Mouse (Mus musculus) heart, adult 2 months (tissue): ENCODE measurements around the gene Ublcp1. TPM values are rescaled to one million over a fixed set of nuclear protein-coding genes. Genes with fewer than 3 reads are reported as not detected.

ENCODE experiments used
- DNase-seq, 2 experiments: peaks; one replicate each; pipeline ENCODE4 v3.0.0; 2021
- H3K27ac ChIP-seq: fragments of 200-600 bp; 2 replicates; pipeline ENCODE4 v1.8.1; 2022
- H3K27me3 ChIP-seq: fragments of 200-500 bp; 2 replicates; pipeline ENCODE4 v1.6.1; 2012; ENCODE audit warnings: mild to moderate bottlenecking, low read length, inconsistent platforms, mixed read lengths; ENCODE audit not compliant: control insufficient read depth, insufficient read depth
- H3K36me3 ChIP-seq: fragments of 200-500 bp; 2 replicates; pipeline ENCODE4 v1.6.1; 2012; ENCODE audit warnings: low read length, inconsistent platforms; ENCODE audit not compliant: control insufficient read depth, insufficient read depth
- H3K4me1 ChIP-seq: fragments of 200-500 bp; 2 replicates; pipeline ENCODE4 v1.6.1; 2011; ENCODE audit warnings: low read length; ENCODE audit not compliant: control insufficient read depth, insufficient read depth
- H3K4me3 ChIP-seq: fragments of 200-600 bp; 2 replicates; pipeline ENCODE4 v1.8.1; 2022
- H3K79me2 ChIP-seq: fragments of 200-500 bp; replicated peaks from 2 replicates; pipeline ENCODE4 v1.6.1; 2012; ENCODE audit warnings: mild to moderate bottlenecking, inconsistent platforms, low read length, moderate library complexity, mixed read lengths; ENCODE audit not compliant: control insufficient read depth, insufficient read depth
- H3K9ac ChIP-seq: fragments of 200-500 bp; 2 replicates; pipeline ENCODE4 v1.6.1; 2012; ENCODE audit warnings: low read depth, mild to moderate bottlenecking, control low read depth, inconsistent platforms, low read length, mixed read lengths
- CTCF ChIP-seq: fragments of 200-600 bp; IDR thresholded peaks from 2 replicates; pipeline ENCODE4 v1.8.1; 2022; ENCODE audit warnings: antibody characterized with exemption, mild to moderate bottlenecking, moderate library complexity
- EP300 ChIP-seq: fragments of 200-500 bp; IDR thresholded peaks from 2 replicates; pipeline ENCODE4 v1.6.1; 2011; ENCODE audit warnings: low read depth, low read length, control low read depth; ENCODE audit not compliant: insufficient read depth
- POLR2A ChIP-seq: fragments of 200-500 bp; IDR thresholded peaks from 2 replicates; pipeline ENCODE4 v1.6.1; 2011; ENCODE audit warnings: mild to moderate bottlenecking, low read depth, low read length, control low read depth; ENCODE audit not compliant: insufficient read depth
- WGBS: fragments of 180-500 bp; shearing (Covaris S2); methylation state at CpG from one replicate; pipeline ENCODE4 v1.1.7; 2018; 5-methylcytosine and 5-hydroxymethylcytosine counted together
- intact Hi-C: fragments of 180-260 bp; cut with DNase I; formaldehyde crosslinking; loops from one replicate; pipeline ENCODE4 v1.15.1; 2025
- polyA plus RNA-seq: library from polyadenylated mRNA; depleted of rRNA; stranded (reverse); fragments of >200 nt; gene quantifications from 2 replicates; pipeline ENCODE4 v1.2.3, GENCODE M21; 2012
- total RNA-seq, 2 experiments: library from RNA; stranded (reverse); gene quantifications; 2 replicates each; pipeline ENCODE4 v1.2.3; 2021

Gene Ublcp1
- total and polyA plus RNA-seq, 3 experiments = 13.8 to 41.3 (median 40.3) TPM

GRCm38 (mm10) chr11:44478382-44478781, 8.1 kb upstream of the Ublcp1 start:
- Histone ChIP-seq H3K9ac (no peak overlapping the region), H3K27ac (no peak overlapping the region), H3K27me3 (no peaks in the 10 kb centered on the region), H3K36me3 (no peaks in the 10 kb centered on the region), H3K4me3 (no peak overlapping the region), H3K4me1 (no peaks in the 10 kb centered on the region), H3K79me2 (no peaks in the 10 kb centered on the region)
- WGBS = 87% methylated on average over 4 of the region's 4 CpGs
- DNase-seq = no peak
- intact Hi-C loops = loop anchor here (5.0 kb wide), 1 partner anchor 84 kb away; no protein-coding TSS in a partner anchor
- no peak for TF ChIP-seq CTCF
- no peak for TF ChIP-seq EP300
- no peak for TF ChIP-seq POLR2A

- no peaks in the 10 kb centered on the region for H3K79me2 ChIP-seq
- no peak for DNase-seq
- intact Hi-C loops = loop anchor here (5.0 kb wide), 1 partner anchor 86 kb away; no protein-coding TSS in a partner anchor
- H3K27me3 ChIP-seq = no peaks in the 10 kb centered on the region
- H3K4me3 ChIP-seq = no peak overlapping the region
- peaks cover 3% of the 10 kb centered on the region; the same call in 1 of the 2 replicates for H3K36me3 ChIP-seq
- TF ChIP-seq CTCF = no peak
- no peak for TF ChIP-seq POLR2A
- H3K4me1 ChIP-seq = no peaks in the 10 kb centered on the region
- H3K9ac ChIP-seq = no peak overlapping the region
- no peak overlapping the region for H3K27ac ChIP-seq
- WGBS = 46% methylated on average over 2 of the region's 2 CpGs
These were observed 6.1 kb upstream of the Ublcp1 start for GRCm38 (mm10) chr11:44476445-44476844.

DNA sequence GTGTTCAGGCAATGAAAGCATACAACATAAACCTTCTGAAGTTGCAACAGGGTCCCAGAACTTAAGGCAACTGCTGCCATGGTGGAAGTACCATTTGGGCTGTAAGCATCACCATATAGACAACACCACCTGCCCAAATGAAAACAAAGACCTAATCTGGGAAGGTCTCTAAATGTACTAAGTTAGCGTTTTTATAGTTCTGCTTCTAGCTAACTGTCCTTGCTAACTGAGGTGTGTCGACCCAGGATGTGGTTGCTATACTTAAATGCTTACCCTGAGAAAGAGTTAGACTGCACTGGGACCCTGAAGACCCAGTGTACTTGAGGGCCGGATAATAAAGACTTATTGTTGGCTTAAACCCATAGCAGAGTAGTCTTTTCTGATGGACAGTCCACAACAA, 5.2 kb upstream of the Ublcp1 start:
- H3K4me1 ChIP-seq = peaks cover 1% of the 10 kb centered on the region; the same call in 1 of the 2 replicates
- TF ChIP-seq CTCF (no peak), EP300 (no peak), POLR2A (no peak)
- H3K27me3 ChIP-seq = no peaks in the 10 kb centered on the region
- no peak overlapping the region for H3K27ac ChIP-seq
- no peak overlapping the region for H3K9ac ChIP-seq
- intact Hi-C loops = loop anchor here (5.0 kb wide), 1 partner anchor 87 kb away; no protein-coding TSS in a partner anchor
- DNase-seq = no peak
- H3K4me3 ChIP-seq = no peak overlapping the region
- H3K79me2 ChIP-seq = no peaks in the 10 kb centered on the region
- WGBS = 57% methylated on average over 3 of the region's 3 CpGs
- H3K36me3 ChIP-seq = peaks cover 5% of the 10 kb centered on the region; the same call in 1 of the 2 replicates

- no peaks in the 10 kb centered on the region for H3K27me3 ChIP-seq
- H3K9ac ChIP-seq = peak overlapping the region; percentile 97
- peaks cover 5% of the 10 kb centered on the region; the same call in 1 of the 2 replicates for H3K36me3 ChIP-seq
- DNase-seq = peak; percentile 9 to 27
- H3K79me2 ChIP-seq = no peaks in the 10 kb centered on the region
- intact Hi-C loops = no loop called here
- WGBS = 11% methylated on average over 4 of the region's 4 CpGs
- peak overlapping the region; percentile 97 for H3K4me3 ChIP-seq
- TF ChIP-seq POLR2A (no peak), EP300 (no peak), CTCF (no peak)
- peaks cover 4% of the 10 kb centered on the region for H3K4me1 ChIP-seq
- peak overlapping the region; percentile 85 for H3K27ac ChIP-seq
These were observed 1.2 kb upstream of the Ublcp1 start for GRCm38 (mm10) chr11:44471337-44471995.

DNA sequence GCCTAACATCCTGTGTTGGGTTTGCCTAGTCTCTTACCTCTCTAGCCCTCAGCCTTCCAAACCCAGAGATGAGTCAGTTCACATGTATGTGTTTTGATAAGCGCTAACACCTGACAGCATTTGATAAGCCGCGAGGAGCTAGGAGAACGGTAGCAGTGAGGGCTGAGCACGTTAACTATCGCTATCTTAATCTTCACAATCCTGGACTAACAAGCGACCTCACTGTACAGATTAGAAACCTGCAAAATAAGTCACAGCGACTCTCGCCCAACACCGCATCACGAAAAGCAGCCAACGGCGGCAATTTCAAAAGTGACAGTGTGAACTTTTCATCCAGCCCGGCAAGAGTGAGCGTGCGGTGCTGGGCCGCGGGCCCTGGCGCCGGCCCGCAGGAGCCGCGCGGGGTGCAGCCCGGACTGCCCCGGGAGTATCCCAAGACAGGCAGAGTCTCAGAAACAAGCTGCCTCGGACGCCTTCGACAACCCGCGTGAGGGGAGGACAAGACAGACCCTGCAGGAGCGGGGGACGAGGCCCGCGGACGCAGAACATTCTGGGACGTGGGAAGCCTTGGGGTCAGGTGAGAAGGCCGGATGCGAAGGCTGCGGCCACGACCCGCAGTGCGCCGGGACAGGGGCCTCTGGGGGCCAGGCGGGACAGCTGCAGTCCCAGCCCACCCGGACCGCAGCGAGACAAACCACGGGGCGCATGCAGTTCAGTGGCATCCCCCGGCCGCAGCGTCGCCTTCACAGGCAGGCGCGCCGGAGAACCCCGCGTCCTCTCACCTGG, 459 bp downstream of the Ublcp1 start:
- no peaks in the 10 kb centered on the region for H3K27me3 ChIP-seq
- peak overlapping the region; percentile 85 for H3K27ac ChIP-seq
- under 1% methylated on average over 59 of the region's 59 CpGs for WGBS
- intact Hi-C loops = loop anchor here (1.0 kb wide), 1 partner anchor 49 kb away; no protein-coding TSS in a partner anchor
- H3K4me3 ChIP-seq = peak overlapping the region; percentile 97
- H3K4me1 ChIP-seq = peaks cover 4% of the 10 kb centered on the region
- H3K36me3 ChIP-seq = peaks cover 5% of the 10 kb centered on the region; the same call in 1 of the 2 replicates
- no peaks in the 10 kb centered on the region for H3K79me2 ChIP-seq
- DNase-seq = no peak
- no peak for TF ChIP-seq EP300
- TF ChIP-seq POLR2A = no peak
- no peak for TF ChIP-seq CTCF
- H3K9ac ChIP-seq = peak overlapping the region; percentile 97

DNA sequence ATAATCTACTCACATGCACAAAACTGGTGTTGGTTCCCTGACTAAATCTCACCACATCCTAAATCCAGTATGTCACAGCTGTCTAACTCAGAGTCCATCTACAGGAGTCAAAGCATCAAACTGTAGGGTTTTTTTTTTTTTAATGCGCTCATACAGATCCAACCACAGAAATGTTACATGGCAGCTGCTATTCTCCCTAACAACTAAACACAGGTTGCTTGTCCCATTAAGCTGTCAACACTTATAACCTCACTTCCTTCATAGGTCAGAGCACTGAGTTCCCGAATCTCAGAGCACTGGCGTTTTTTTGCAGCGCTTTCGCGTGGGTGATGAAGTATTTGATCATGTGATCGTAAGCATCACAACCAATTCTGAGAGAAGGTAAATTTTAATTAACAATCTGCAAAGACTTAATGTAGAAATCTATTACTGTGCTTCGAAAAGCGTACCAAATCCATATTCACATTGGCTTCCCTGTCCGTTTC, 1.9 kb downstream of the Ublcp1 start:
- no peak for DNase-seq
- WGBS = 74% methylated on average over 10 of the region's 10 CpGs
- peaks cover 4% of the 10 kb centered on the region for H3K4me1 ChIP-seq
- intact Hi-C loops = no loop called here
- H3K27ac ChIP-seq = no peak overlapping the region
- no peak for TF ChIP-seq POLR2A
- no peak for TF ChIP-seq EP300
- TF ChIP-seq CTCF = no peak
- H3K9ac ChIP-seq = no peak overlapping the region
- no peaks in the 10 kb centered on the region for H3K79me2 ChIP-seq
- H3K4me3 ChIP-seq = no peak overlapping the region
- H3K27me3 ChIP-seq = no peaks in the 10 kb centered on the region
- H3K36me3 ChIP-seq = peaks cover 5% of the 10 kb centered on the region; the same call in 1 of the 2 replicates
